Mouse (Mus musculus) thymus, postnatal 14 days (tissue): ENCODE results near the gene Nsg1.

Experiments used
- DNase-seq: peaks from one replicate; pipeline ENCODE4 v3.0.0; 2021

Gene Nsg1

GRCm38 (mm10) chr5:38159634-38160413 lies at the start of gene Nsg1:
Nsg1 (minus strand) TSS chr5:38159907.
- DNase-seq, result no peak

GRCm38 (mm10) chr5:38208985-38209384 lies 49.3 kb upstream of the Nsg1 start:
- DNase-seq, result no peak

- DNase-seq, result no peak
Observed at GRCm38 (mm10) chr5:38205303-38205726, 45.6 kb upstream of the Nsg1 start.

GRCm38 (mm10) chr5:38199686-38200085 lies 40.0 kb upstream of the Nsg1 start:
- no peak for DNase-seq

GRCm38 (mm10) chr5:38197482-38197823 lies 37.7 kb upstream of the Nsg1 start:
- peak; percentile 72 for DNase-seq

- DNase-seq, result no peak
Observed at GRCm38 (mm10) chr5:38196821-38197481, 37.2 kb upstream of the Nsg1 start.

- no peak for DNase-seq
Observed at GRCm38 (mm10) chr5:38195941-38196340, 36.2 kb upstream of the Nsg1 start.

GRCm38 (mm10) chr5:38194946-38195345 lies 35.2 kb upstream of the Nsg1 start:
- DNase-seq, result no peak

GRCm38 (mm10) chr5:38190907-38191306 lies 31.2 kb upstream of the Nsg1 start:
- no peak for DNase-seq

- no peak for DNase-seq
Observed at GRCm38 (mm10) chr5:38187006-38187405, 27.3 kb upstream of the Nsg1 start.

- DNase-seq, result no peak
Observed at GRCm38 (mm10) chr5:38184688-38185285, 25.1 kb upstream of the Nsg1 start.

- no peak for DNase-seq
Observed at GRCm38 (mm10) chr5:38174256-38174912, 14.7 kb upstream of the Nsg1 start.

- DNase-seq, result no peak
Observed at GRCm38 (mm10) chr5:38173766-38174165, 14.1 kb upstream of the Nsg1 start.

GRCm38 (mm10) chr5:38168497-38168896 lies 8.8 kb upstream of the Nsg1 start:
- DNase-seq, result no peak

- peak; percentile 72 for DNase-seq
Observed at GRCm38 (mm10) chr5:38158947-38159633, 617 bp downstream of the Nsg1 start.

- DNase-seq, result peak; percentile 12
Observed at GRCm38 (mm10) chr5:38158501-38158946, 1.2 kb downstream of the Nsg1 start.

GRCm38 (mm10) chr5:38157481-38158020 lies 2.2 kb downstream of the Nsg1 start:
- DNase-seq, result no peak

- no peak for DNase-seq
Observed at GRCm38 (mm10) chr5:38153636-38154035, 6.1 kb downstream of the Nsg1 start.

GRCm38 (mm10) chr5:38152201-38153108 lies 7.3 kb downstream of the Nsg1 start:
- DNase-seq, result peak; percentile 9

- no peak for DNase-seq
Observed at GRCm38 (mm10) chr5:38151264-38151663, 8.4 kb downstream of the Nsg1 start.

GRCm38 (mm10) chr5:38146524-38146923 lies 13.2 kb downstream of the Nsg1 start:
- no peak for DNase-seq
